Mouse (Mus musculus) left cerebral cortex, adult 9 months (tissue): Measurements from ENCODE around the gene Pik3ap1.
"Not testable (repeated sequence)": the region's sequence is repeated elsewhere in the genome, so short reads cannot be mapped to it uniquely, and the experiment has no call there.

Experiments used
- DNase-seq, 2 experiments: peaks; one replicate each; pipeline ENCODE4 v3.0.0; 2022; ENCODE audit warnings: low spot score in 2 of 2

The Pik3ap1 gene

DNA sequence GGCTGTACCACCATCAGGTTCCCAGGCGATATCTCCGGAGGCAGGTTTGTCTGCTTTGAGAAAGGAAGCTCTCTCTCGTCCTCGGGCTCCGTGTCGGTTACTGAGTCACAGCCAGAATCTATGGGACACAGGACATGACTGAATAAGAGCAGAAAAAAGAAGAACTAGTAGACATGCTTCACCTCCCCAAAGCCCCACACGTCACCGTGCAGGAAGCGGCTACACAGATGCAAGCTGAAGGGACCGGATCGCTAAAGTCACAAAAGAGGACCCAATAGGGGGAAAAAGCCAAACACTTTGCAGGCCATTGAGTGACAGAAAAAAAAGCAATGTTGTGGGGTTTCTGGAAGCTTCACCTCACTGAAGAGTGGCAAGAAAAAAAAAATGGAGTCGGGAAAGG, 52.7 kb downstream of the Pik3ap1 start:
- DNase-seq = no peak

DNA sequence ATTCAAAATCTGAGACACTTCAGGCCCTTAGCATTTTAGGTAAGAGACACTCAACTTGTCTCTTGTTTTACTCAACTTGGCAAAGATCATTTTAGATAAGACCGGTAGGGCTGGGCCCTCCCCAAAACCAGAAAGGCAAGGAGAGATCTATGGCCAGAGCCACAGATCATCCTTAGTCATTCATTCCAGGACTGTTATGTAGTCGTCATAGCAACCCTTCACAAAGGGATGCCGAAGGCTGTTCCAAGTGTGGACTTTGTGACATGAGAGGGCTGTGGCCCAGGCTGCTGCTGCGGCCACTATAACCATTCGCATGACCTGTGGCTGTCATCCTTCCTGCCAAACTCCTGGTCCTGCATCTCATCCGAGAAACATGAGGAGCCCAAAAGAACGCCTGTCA, 54.5 kb downstream of the Pik3ap1 start:
- DNase-seq = no peak

DNA sequence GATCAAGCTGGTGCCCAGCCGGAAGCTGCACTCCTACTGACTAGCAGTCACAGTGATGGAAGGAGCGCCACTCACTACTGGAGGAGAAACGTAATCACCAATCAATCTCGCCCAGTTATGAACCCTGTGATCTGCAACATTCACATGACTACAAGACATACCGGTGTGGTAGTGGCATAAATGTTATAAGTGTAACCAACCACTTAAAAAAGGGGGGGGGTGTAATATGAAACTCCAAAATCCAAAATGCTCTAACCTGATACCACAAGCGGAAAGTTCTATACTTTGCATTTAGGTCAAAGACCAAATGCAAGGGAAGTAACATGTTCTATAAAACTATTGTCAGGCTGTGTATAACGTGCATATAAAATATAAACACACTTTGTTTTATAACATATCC, 54.9 kb downstream of the Pik3ap1 start:
- no peak for DNase-seq

DNA sequence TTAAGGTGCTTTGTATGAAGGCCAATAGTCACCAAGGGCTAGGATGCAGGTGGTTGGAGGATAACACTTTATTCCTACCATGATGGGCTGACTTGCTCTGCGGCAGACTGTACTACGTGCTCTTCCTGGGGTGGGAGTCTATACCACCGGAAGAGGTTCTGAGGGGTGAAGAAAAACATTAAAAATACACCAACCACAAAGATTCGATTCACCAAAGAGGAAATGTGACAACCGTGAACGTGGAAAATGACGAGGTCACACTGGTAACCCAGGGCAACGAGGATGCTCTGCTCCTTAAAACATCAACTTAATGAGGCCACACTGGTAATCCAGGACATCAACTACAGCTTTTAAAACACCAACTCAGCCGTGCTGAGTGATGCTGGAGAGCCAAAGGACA, 56.2 kb downstream of the Pik3ap1 start:
- no peak for DNase-seq

DNA sequence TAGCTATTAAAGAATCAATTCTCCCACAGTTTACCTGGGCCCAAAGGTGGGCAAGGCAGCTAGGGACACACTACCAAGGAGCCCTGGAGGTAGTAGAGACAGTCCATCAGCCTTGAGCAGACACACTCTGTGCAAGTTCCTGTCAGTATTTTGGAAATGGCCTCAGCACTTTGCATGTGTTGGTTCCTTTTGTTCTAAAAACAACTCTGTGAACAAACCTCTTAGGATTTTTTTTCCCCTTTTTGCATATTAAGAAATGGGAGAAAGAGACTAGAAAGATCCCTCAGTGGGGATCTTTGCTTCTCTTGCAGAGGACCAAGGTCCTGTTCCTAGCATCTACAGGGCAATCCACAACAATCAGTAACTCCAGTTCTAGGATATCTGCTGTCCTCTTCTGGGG, 61.1 kb downstream of the Pik3ap1 start:
- DNase-seq = no peak

DNA sequence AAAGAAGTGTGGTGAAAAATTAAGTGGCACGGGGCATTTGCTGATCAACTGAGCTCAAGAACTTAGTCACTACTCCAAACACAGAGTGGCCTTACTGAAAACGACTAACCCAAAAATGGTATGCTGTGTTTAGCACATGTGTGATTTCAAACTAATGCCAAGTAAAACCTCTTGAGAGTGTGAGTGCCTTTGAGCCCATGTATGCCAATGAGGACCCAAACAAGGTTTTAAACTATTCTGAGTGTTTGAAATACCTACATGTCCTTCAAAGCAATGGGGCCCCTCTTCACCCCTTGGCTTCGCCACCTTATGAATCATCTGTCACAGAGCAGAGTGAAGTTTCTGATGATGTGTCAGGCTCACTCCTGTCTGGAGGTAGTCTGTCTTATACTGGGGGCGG, 61.8 kb downstream of the Pik3ap1 start:
- DNase-seq = no peak

DNA sequence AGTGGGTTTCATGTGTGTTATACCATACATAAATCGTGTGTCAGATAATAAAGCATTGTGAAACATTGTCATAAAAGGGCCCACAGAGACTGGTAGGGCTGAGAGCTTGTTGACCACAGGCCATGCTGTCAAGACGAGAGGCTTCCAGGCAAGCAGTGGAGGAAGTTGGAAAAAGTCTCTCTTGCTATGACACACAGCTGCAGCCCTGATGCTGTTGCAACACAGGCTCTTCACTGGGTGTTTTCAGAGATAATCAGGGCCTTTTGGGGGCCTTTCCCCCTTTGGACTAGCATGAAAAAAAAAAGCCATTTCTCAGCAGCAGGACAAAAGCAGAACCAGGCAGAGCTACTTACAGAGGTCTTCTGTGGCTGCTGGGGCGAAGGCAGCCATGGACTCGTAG, 63.8 kb downstream of the Pik3ap1 start:
- no peak for DNase-seq

DNA sequence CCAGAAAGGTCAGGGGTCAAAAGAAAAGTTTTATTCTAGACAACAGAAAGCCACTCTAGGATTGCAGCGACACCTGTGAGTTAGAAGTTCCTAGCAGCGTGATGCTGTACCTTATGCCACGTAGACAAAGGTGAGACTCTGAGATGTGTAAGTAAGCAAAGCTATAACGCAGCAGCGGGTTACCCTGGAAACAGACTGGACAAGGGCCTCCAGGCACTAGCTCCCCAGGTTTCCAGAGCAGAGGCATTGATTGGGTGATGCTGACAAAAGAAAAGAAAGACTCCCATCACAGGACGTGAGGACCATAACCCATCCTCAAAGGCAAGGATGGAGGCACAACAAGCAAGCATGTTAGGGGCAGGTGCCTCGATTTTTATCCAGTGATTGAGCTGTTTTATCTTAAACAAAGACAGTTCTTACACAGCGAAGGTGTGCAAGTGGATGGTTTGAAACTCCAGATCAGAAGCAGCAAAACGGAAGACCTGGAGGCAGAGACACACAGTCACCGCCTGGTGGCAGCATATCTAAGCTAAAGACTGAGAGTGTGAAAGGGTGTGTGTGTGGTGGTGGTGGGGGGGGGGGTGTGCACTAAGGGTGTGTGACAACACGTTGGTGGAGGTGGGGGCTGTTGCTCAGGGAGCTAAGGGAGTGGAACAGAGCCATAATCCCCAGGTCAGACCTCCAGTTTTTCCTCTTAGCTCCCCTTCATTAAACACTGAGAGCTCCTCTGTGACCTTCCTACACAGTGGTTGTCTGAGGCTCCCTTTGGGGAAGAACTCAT, 67.4 kb downstream of the Pik3ap1 start:
- peak in 1 of 2 experiments; percentile 44 for DNase-seq

DNA sequence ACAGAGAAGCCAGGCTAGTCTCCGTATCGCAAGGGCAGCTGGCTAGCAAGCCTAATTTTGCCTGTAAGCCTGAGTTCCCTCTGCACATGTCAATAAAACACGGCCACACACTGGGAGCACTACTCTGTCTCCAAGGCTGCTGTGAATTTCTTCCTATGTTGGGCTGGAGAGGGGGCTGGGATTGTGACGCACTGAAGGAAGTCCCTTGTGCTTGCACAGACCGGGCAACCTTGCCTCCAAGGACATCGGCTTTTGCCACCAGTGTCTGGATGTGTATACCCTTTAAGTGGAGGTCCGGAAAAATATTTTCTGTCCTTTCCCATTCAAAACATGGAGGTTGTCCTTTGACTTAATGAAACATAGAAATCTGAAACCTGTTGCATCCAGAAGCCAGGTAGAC, 70.2 kb downstream of the Pik3ap1 start:
- no peak for DNase-seq

DNA sequence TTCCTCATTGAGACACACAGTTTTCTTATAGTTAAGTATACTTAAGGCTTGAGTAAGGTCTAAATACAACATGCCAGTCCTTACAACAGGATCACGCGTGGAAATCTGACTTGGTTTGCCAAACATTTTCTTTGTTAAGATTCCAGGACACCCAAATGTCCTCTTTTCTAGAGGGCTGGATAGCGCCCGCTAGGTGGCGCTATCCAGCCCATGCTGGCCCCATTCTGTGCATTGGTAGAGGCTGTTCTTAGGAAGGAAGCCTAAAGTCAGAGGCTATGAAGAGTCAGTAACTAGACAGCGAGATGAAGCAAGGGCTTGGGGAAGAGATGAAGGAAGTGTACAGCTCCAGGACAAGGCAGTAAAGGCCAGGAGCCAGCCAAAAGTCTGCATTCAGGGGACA, 71.2 kb downstream of the Pik3ap1 start:
- DNase-seq = no peak

DNA sequence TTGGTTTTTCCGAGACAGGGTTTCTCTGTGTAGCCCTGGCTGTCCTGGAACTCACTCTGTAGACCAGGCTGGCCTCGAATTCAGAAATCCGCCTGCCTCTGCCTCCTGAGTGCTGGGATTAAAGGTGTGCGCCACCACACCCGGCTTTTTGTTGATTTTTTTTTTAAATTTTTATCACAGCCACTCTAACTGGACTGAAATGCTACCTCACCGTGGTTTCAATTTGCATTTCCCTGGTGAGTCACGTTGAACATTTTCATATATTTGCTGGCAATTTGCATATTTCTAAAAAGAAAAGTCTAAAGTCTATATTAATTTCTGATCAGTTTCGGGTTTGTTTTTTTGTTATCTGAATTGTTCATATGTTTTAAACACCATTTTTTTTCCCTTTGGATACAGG, 72.3 kb downstream of the Pik3ap1 start:
- not testable (repeated sequence) for DNase-seq

DNA sequence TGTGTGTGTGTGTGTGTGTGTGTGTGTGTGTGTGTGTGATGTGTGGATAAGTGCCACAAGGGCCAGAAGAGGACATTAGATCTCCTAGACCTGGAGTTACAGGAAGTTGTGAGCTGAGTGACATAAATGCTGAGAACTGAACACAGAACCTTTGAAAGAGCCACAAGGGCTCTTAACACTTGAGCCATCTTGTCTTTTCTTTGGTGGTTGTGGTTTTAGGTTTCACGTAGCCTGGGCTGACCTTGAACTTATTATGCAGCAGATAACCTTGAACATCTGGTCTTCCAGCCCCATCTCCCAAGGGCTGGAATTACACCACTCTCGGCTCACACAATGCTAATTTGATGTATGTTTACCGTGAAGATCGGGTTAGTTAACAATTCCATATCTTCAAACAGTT, 72.9 kb downstream of the Pik3ap1 start:
- no peak for DNase-seq

DNA sequence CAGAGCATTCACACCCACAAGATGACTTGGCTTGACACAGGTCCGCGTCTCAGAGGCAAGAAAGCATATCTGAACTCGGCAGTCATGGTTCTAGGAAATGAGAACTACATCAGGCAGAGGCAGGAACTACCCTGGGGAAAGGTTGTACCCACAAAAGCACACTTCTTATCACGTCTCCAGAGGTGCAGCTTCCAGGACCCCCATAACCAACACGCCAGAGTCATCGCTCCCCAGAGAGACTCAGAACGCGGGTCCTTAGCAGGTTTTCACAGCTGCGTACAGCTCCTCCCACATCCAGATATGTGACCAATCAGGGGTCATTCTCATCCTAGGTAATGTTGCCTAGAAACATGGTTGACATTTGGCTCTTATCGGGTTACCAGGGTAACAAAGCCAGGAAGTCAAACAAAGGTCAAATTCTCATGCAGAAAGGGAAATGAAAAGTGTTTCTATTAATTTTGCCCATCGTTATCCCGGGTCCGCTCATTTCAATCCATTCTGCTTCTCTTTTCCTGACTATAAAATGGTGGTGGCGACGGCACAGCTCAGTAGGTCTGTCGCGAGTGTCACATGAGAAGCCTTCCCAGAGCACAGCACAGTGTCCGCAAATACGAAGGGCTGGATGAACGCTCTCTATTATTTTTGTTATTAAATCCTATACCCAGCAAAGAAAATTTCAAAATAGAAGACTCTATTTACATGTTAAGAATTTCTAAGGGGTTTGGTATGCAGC, 73.8 kb downstream of the Pik3ap1 start:
- peak in 1 of 2 experiments; percentile 13 for DNase-seq

DNA sequence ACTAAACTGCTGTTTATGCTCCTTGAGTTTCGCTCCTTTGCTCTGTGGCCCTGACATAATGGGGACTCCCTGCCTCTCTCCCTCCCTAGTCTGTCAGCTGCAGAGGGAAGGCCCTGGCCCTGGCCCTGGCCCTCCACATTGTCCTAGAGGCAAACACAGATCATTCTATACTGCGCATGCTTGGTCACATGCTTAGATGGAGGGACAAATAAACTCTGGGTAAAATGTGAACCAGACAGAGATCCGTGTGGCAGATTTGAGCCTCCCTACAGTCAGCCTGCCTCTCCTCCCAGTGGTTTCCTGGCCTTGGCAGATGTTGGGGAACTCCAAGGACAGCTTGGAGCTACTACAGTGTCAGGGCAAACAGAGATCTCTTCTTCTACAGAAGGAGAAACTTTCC, 81.0 kb downstream of the Pik3ap1 start:
- DNase-seq = no peak

DNA sequence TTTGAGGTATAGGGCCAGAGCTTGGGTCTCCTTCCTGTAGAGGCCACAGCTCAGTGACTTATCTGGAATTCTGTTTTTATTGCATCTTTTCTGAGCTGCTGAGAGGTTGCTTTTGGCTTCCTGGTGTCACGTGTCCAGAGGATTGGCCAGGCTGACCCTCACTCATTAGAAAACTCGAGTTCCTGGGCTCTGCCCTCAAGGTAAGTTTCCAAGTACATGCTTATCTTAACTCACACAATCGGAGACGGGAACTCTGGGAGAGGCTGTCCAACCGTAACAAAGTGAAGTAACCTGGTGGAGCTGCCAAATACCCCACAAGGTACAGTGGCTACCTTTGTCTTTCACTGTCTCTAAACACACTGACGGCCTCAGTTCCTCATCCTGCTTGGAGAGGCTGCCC, 81.5 kb downstream of the Pik3ap1 start:
- no peak for DNase-seq

DNA sequence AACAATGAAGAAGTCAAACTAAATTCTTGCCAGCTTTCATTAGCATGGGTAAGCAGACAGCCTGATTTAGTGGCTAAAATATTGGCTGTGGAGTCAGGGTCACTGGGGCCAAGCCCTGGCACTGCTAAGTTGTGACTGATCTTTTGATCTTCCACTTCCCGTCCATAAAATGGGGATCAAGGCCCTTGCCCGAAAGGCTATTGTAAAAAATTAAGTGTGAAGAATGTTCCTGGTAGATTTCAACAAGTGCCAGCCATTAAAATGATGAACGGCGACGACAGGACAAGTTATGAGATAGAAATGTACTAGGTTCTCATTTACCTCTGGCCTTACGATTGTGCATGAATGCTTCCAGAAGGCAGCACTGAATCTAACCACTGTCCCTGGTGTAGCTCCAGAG, 83.0 kb downstream of the Pik3ap1 start:
- DNase-seq = no peak

DNA sequence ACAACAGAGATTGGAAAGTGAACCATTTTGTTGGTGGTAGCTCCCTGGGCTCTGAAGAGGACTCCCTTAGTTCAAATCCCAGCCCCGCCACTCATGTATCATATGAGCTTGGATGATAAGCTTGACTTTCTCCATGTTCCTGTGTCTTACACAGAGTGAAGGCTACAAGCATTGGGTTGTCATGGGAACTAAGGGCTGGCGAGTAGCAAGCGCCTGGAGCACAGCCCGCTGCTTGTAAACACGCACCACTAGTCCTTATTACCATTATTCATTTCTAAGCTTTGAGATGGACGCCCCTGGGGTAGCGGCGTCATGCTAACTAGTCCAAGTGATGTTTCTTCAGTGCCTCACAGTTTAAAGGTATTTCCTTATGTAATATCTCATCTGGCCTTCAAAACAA, 85.5 kb downstream of the Pik3ap1 start:
- DNase-seq = no peak

DNA sequence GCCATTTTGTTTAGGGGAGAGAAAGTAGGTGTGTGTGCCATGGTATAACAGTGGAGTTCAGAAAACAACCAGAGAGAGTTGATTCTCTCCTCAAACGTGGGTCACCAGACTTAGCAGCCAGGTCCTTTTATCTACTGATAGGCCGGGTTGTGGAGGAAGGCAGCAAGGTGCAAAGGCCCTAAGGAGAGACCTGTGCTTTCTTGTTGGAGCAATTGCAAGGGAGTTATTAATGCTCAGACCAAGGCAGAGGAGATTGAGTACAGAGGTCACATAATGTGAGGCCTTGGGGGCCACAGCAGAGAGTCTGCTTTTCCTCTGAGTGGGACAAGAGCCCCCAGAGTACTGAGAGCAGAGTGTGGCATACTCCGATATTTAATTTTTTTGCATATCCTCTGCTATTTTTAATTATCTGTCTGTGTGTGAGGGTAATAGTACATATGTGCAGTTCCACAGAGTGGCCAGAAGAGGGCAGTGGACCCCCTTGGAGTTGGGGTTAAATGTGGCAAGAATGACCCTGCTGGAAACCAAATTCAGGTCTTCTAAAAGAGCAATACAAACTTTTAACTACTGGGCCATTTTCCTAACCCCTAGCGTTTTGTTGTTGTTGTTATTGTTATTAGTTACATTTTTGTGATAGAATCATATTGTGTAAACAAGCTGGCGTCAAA, 93.8 kb downstream of the Pik3ap1 start:
- no peak for DNase-seq

DNA sequence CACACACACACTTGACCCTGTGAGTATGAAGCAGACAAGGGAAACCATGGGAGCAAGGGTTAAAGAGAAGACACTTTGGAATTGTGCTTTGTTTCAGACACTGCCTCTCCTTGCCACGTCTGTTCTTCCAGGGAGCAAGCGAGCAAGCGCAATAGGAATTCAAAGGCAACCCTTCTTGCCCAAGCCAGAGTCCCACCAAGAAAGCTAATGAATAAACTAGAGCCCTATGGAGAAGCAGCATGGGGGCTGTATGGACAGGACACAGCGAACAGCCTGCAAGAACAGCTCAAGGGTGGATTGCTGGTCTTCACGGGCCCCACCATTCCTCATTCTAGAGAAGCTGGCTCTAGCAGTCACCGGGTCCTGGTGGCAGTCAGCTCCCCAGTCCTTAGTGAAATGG, 96.3 kb downstream of the Pik3ap1 start:
- no peak for DNase-seq

DNA sequence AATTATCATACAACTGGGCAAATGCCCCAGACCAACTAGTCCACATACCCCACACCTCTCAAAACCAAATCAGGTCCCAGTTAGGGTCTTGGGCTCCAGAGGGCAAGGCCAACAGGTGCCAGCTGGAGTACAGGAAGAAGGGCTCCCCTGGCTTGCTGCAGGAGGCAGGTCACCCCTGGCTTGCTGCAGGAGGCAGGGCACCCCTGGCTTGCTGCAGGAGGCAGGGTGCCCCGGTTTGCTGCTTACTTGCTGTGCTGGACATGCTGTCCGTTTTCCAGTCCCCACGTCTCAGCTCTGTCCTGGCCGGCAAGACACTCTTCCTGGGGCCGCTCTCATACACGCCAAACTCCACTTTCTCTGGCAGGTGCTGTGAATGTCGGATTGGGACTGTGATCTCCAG, 97.7 kb downstream of the Pik3ap1 start:
- DNase-seq = no peak

DNA sequence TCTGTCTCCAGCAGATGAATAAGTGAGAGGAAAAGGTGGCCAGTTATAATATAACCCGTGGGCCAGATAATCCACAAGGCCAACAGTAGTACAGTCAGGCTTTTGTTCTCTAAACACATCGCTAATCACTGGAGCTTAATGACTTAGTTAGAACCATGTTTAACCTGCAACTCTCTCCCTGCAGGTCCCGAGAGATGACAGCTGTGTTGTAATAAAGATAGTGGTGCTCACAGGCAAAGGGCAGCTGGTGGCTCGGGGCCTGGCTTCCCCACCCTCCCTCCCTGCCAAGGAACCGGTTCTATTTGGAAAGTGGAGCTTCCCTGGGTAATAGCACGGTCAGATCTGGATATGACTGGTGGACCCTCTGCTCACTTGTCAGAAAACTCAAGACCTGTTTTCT, 100.4 kb downstream of the Pik3ap1 start:
- DNase-seq = no peak

DNA sequence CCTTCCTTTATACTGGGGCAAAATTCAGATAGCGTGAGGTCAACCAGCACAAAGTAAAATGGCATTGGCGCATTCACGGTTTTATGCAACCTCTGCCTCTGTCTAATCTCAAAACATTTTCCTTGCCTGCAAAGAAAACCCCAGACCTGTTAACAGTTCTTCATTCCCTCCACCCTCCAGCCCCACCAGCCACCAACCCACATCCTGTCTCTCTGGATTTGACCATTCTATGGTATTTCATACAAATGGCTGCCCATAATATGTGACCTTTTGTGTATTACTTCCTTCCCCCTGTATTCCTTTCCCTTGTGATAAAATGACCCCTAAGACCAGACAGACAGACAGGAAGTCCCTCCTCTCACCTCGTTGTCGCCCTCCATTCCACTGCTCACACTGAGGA, 102.2 kb downstream of the Pik3ap1 start:
- DNase-seq = no peak

DNA sequence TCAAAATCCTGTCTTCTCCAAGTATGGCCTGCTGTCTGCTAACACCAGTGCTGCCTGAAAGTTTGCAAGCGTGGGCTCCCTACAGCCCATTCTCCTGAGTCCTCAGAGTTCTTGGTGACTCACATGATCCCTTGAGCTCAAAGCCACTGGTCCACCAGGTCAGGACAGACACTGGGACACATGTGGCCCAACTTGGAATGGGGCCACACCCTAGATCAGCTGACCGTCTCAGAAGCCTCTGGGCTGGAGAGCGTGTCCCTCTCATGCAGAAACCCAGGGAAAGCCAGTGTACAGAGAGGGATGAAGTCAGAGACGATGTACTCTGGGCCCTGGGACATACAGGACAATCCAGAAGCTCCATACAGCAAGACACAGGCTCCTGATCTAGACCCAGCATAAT, 102.7 kb downstream of the Pik3ap1 start:
- no peak for DNase-seq
